Mouse (Mus musculus): ENCODE results near the gene Tmem255a.

- no peak for TF ChIP-seq CTCF (IDR thresholded peaks at IDR 0.05; ENCODE audit: extremely low read depth, insufficient read depth, insufficient read length, insufficient replicate concordance)
- TF ChIP-seq POLR2A (IDR thresholded peaks at IDR 0.05; ENCODE audit: low read depth, low read length) = no peak
Observed at GRCm38 (mm10) chrX:38259610-38260009, 7.4 kb upstream of the Tmem255a start.

Data from spleen, adult 2 months (tissue).